Mouse (Mus musculus): ENCODE measurements around the gene Cd300lf. TPM values are rescaled to one million over a fixed set of nuclear protein-coding genes. Genes with fewer than 3 reads are reported as not detected.

Gene Cd300lf
- polyA plus RNA-seq, 1 experiment from 2014 or later: 0.21 TPM

DNA sequence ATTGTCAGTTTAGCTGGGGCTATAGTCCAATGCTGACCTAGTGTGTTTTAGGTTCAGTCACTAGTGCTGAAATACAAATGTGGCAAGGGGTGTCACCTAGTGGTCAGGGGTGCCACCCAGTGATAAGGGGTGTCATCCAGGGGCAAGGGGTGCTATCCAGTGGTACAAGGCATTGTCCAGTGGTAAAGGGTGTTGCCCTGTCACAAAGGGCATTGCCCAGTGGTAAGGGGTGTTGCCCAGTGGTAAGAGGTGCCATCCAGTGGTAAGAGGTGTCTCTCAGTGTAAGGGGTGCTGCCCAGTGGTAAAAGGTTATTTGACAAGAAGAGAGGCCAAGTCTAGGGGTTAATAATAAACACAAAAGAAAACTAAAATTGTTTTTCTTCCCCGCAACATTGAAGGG is 56.4 kb downstream of the Cd300lf start:
- Histone ChIP-seq H3K4me3 (no peak overlapping the region), H3K27ac (replicated peaks) (no peak overlapping the region)
- WGBS: 100% methylated on average over 1 of the region's 1 CpGs

DNA sequence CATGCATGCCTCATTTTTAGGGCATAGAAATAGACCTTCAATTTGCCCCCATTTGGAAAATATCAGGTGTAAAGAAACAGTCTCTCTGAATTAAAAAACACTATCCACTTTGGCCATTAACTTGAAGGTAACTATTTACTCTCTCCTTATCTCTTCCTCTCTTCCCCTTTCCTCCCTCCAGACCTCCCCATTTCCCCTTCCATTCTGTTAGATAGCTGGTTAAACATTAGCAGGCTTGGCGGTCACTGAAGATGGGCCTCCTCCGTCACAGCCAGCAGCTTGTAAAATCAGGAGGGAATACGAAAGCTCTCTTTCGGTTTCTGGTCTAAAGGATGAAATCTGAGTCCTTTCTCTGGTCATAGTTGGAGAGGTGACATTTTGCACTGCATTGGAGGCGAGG is 57.9 kb downstream of the Cd300lf start:
- H3K27me3 ChIP-seq (ENCODE audit: low read depth, poor library complexity, severe bottlenecking): peaks cover 32% of the 10 kb centered on the region
- no peak overlapping the region for H3K4me3 ChIP-seq
- H3K9me3 ChIP-seq (replicated peaks): no peaks in the 10 kb centered on the region
- peaks cover 25% of the 10 kb centered on the region for H3K4me1 ChIP-seq
- H3K36me3 ChIP-seq: no peaks in the 10 kb centered on the region
- WGBS: 83% methylated on average over 5 of the region's 5 CpGs
- H3K27ac ChIP-seq (replicated peaks): no peak overlapping the region
- DNase-seq (ENCODE audit: low spot score): no peak

More for the DNA sequence above, 56.4 kb downstream of the Cd300lf start:
- no peak for DNase-seq (ENCODE audit: low spot score)
- Histone ChIP-seq H3K9me3 (replicated peaks) (no peaks in the 10 kb centered on the region), H3K27me3 (ENCODE audit: low read depth, poor library complexity, severe bottlenecking) (peaks cover 25% of the 10 kb centered on the region), H3K4me1 (peaks cover 10% of the 10 kb centered on the region; the same call in 1 of the 2 replicates), H3K36me3 (no peaks in the 10 kb centered on the region)

DNA sequence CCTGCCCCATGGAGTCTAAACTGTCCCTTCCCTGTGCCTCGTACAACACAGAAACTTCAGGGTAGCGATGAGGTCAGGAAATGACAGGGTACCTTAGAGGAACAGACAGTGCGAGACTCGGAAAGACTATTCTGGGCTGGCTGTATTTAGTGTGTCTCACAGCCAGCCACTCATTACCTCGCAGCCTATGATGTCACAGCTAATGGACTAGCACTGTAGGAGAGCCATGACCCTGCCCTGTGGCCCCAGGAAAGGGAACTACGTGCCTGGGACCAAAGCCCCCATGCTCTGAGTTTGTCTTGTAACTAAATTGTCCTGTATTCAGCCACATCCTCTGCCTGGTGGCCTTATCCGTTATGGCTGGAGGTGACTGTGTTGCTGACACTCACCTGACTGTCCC is 58.4 kb downstream of the Cd300lf start:
- Histone ChIP-seq H3K27me3 (ENCODE audit: low read depth, poor library complexity, severe bottlenecking) (peaks cover 34% of the 10 kb centered on the region), H3K9me3 (replicated peaks) (no peaks in the 10 kb centered on the region), H3K36me3 (no peaks in the 10 kb centered on the region), H3K27ac (replicated peaks) (no peak overlapping the region), H3K4me3 (no peak overlapping the region), H3K4me1 (peaks cover 30% of the 10 kb centered on the region)
- WGBS: 84% methylated on average over 7 of the region's 7 CpGs
- DNase-seq (ENCODE audit: low spot score): no peak

DNA sequence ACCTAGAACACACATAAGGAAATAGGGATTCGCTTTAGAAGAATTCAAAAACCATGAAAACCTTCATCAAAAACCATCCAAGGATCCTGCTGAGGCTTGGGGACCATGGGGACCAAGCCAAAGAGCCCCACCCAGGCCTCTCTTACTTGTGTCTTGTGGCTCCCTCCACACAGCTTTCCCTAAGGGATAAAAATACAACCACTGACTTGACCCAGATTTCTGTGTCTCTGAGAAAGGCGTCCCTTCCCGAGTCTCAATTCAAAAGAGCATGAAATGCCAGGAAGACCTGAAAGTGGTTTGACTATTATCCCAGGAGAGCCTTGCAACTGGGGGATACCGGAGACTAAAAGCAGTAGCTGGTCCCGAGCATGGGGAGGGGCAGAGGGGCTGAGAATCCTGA is 60.8 kb downstream of the Cd300lf start:
- Histone ChIP-seq H3K27me3 (ENCODE audit: low read depth, poor library complexity, severe bottlenecking) (peaks cover 58% of the 10 kb centered on the region), H3K9me3 (replicated peaks) (no peaks in the 10 kb centered on the region), H3K36me3 (no peaks in the 10 kb centered on the region), H3K4me1 (peaks cover 34% of the 10 kb centered on the region), H3K27ac (replicated peaks) (no peak overlapping the region), H3K4me3 (no peak overlapping the region)
- no peak for DNase-seq (ENCODE audit: low spot score)
- WGBS: 70% methylated on average over 5 of the region's 5 CpGs

DNA sequence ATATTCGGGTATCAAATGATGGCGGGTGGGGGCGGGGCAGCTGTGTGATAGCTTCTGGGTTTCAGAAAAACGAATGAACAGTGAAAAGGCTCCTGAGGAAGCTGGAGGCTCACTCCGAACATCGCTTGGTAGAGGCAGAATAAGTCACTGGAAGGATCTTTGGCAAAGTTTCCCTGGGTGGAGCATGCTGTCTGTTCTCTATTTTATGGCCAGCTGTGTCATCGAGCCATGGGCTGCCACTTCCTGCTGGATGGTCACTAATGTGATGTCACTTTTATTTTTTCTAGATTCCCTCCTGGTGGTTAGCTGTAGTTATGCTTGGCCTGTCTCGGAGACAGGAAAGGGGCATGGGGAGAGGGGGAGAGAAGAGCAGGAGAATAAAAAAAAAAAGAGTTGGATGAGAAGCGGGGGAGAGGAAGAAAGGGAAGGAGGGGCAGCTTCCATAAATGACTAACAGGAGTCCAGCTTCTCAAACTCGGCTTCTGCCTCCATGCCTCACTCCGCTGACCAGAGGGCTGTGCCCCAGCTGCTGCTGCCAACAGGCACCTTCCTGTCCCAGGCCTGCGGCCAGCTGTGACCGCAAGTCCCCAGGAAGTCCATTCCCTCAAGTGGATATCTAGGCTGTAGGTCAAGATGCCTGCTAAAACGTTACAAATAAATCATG is 62.0 kb downstream of the Cd300lf start:
- 26% methylated on average over 14 of the region's 14 CpGs for WGBS
- peaks cover 65% of the 10 kb centered on the region for H3K27me3 ChIP-seq (ENCODE audit: low read depth, poor library complexity, severe bottlenecking)
- H3K9me3 ChIP-seq (replicated peaks): no peaks in the 10 kb centered on the region
- peaks cover 34% of the 10 kb centered on the region for H3K4me1 ChIP-seq
- peak; percentile 44 for DNase-seq (ENCODE audit: low spot score)
- H3K36me3 ChIP-seq: no peaks in the 10 kb centered on the region
- H3K27ac ChIP-seq (replicated peaks): peak overlapping the region; percentile 63
- peak overlapping the region; percentile 14; the same call in 1 of the 2 replicates for H3K4me3 ChIP-seq

DNA sequence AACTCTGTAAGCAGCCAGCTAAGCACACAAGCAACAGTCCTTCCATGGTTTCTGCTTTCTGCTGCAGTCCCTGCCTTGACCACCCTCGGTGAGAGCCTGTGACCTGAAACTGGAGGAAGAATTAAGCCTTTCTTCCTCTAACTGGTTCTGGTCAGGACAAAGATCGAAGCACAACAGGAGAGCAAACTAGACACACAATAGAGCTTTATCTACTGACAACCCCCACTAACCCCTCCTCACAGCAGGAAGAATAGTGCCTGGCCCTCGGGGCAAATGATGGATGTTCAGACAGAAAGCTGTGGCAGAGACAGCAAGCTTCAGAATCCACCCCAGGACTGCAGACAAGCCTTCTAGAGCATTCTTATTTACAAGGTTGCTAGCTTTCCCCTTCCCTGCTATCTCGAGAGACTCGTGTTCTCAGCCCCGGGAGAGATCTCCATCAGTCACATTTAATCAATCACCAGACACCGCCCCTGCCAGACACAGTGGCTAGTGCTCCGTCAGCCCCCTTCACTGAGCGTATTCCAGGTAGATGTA is 62.7 kb downstream of the Cd300lf start:
- Histone ChIP-seq H3K9me3 (replicated peaks) (no peaks in the 10 kb centered on the region), H3K27ac (replicated peaks) (0 out of 2 replicates have a peak overlapping the region, but pooled peaks have one; percentile 58), H3K4me3 (peak overlapping the region; percentile 14; the same call in 1 of the 2 replicates), H3K36me3 (no peaks in the 10 kb centered on the region), H3K27me3 (ENCODE audit: low read depth, poor library complexity, severe bottlenecking) (peaks cover 68% of the 10 kb centered on the region), H3K4me1 (peaks cover 34% of the 10 kb centered on the region)
- peak; percentile 53 for DNase-seq (ENCODE audit: low spot score)
- WGBS: 13% methylated on average over 9 of the region's 9 CpGs

DNA sequence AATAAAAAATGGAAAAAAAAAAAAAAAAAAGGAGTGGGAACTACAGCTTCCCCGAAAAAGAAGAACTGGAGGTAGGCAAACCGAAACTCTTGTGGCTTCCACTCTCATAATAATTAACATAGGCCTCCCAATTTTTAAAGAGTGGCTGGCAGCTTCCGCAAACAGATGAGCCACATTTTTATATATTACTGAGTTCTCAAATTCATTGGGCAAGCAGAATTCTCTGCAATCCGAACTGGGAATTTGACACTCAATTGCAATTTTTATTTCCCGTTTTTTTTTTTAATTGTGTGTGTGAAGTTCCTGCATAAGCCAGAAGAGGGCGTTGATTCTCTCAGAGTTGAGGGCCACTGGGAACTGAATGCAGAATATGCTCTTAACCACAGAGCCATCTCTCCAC is 67.0 kb downstream of the Cd300lf start:
- Histone ChIP-seq H3K4me3 (no peak overlapping the region), H3K27me3 (ENCODE audit: low read depth, poor library complexity, severe bottlenecking) (peaks cover 45% of the 10 kb centered on the region), H3K36me3 (no peaks in the 10 kb centered on the region), H3K9me3 (replicated peaks) (no peaks in the 10 kb centered on the region), H3K4me1 (peaks cover 34% of the 10 kb centered on the region), H3K27ac (replicated peaks) (no peak overlapping the region)
- no peak for DNase-seq (ENCODE audit: low spot score)
- 76% methylated on average over 6 of the region's 6 CpGs for WGBS

Other genes starting within 250 kb of the Cd300lf start
- 0.58 and 0.93 TPM in 2 replicates for gene Cd300a, start 244.0 kb downstream of the Cd300lf start, polyA plus RNA-seq (2016; fragmentation: Nextera tagmentation; extraction: Ambion mirVana)
- gene Cd300lb, start 199.6 kb downstream of the Cd300lf start, polyA plus RNA-seq (2016; fragmentation: Nextera tagmentation; extraction: Ambion mirVana): 0.05 TPM in 1 of 2 replicates, not detected in the other
- gene Cd300c, start 164.8 kb downstream of the Cd300lf start, polyA plus RNA-seq (2016; fragmentation: Nextera tagmentation; extraction: Ambion mirVana): not detected in 2 replicates
- 0.10 TPM in 2 replicates for gene Cd300ld, start 144.1 kb downstream of the Cd300lf start, polyA plus RNA-seq (2016; fragmentation: Nextera tagmentation; extraction: Ambion mirVana)
- 0.56 and 0.71 TPM in 2 replicates for gene Cd300c2, start 132.1 kb downstream of the Cd300lf start, polyA plus RNA-seq (2016; fragmentation: Nextera tagmentation; extraction: Ambion mirVana)
- not detected in 2 replicates for gene Cd300ld2, start 117.8 kb downstream of the Cd300lf start, polyA plus RNA-seq (2016; fragmentation: Nextera tagmentation; extraction: Ambion mirVana)
- not detected in 2 replicates for gene Cd300ld4, start 107.0 kb downstream of the Cd300lf start, polyA plus RNA-seq (2016; fragmentation: Nextera tagmentation; extraction: Ambion mirVana)
- not detected in 2 replicates for gene Cd300ld5, start 96.2 kb downstream of the Cd300lf start, polyA plus RNA-seq (2016; fragmentation: Nextera tagmentation; extraction: Ambion mirVana)
- not detected in 2 replicates for gene Cd300ld3, start 85.6 kb downstream of the Cd300lf start, polyA plus RNA-seq (2016; fragmentation: Nextera tagmentation; extraction: Ambion mirVana)
- not detected in 2 replicates for gene Cd300e, start 71.8 kb downstream of the Cd300lf start, polyA plus RNA-seq (2016; fragmentation: Nextera tagmentation; extraction: Ambion mirVana)
- 0.49 and 1.1 TPM in 2 replicates for gene Rab37, start 42.6 kb downstream of the Cd300lf start, polyA plus RNA-seq (2016; fragmentation: Nextera tagmentation; extraction: Ambion mirVana)
- gene Slc9a3r1, start 29.3 kb upstream of the Cd300lf start, polyA plus RNA-seq (2016; fragmentation: Nextera tagmentation; extraction: Ambion mirVana): 36.8 and 37.8 TPM in 2 replicates
- 7.1 and 11.3 TPM in 2 replicates for gene Tmem104, start 53.5 kb upstream of the Cd300lf start, polyA plus RNA-seq (2016; fragmentation: Nextera tagmentation; extraction: Ambion mirVana)
- 17.8 and 19.5 TPM in 2 replicates for gene Nat9, start 53.9 kb upstream of the Cd300lf start, polyA plus RNA-seq (2016; fragmentation: Nextera tagmentation; extraction: Ambion mirVana)
- 0.02 and 0.06 TPM in 2 replicates for gene Grin2c, start 133.3 kb upstream of the Cd300lf start, polyA plus RNA-seq (2016; fragmentation: Nextera tagmentation; extraction: Ambion mirVana)
- 16.7 and 19.8 TPM in 2 replicates for gene Fdxr, start 143.1 kb upstream of the Cd300lf start, polyA plus RNA-seq (2016; fragmentation: Nextera tagmentation; extraction: Ambion mirVana)
- gene Fads6, start 163.7 kb upstream of the Cd300lf start, polyA plus RNA-seq (2016; fragmentation: Nextera tagmentation; extraction: Ambion mirVana): 0.22 and 0.37 TPM in 2 replicates
- not detected in 2 replicates for gene Otop2, start 173.2 kb upstream of the Cd300lf start, polyA plus RNA-seq (2016; fragmentation: Nextera tagmentation; extraction: Ambion mirVana)
- gene Ush1g, start 188.0 kb upstream of the Cd300lf start, polyA plus RNA-seq (2016; fragmentation: Nextera tagmentation; extraction: Ambion mirVana): not detected in 2 replicates
- 0.37 and 0.42 TPM in 2 replicates for gene Otop3, start 200.7 kb upstream of the Cd300lf start, polyA plus RNA-seq (2016; fragmentation: Nextera tagmentation; extraction: Ambion mirVana)
- gene Hid1, start 233.8 kb upstream of the Cd300lf start, polyA plus RNA-seq (2016; fragmentation: Nextera tagmentation; extraction: Ambion mirVana): 12.1 and 18.1 TPM in 2 replicates
- gene Cdr2l, start 247.9 kb upstream of the Cd300lf start, polyA plus RNA-seq (2016; fragmentation: Nextera tagmentation; extraction: Ambion mirVana): 16.1 and 19.7 TPM in 2 replicates

All from midbrain, embryonic 10.5 days (tissue).